Mouse (Mus musculus) limb, embryonic 14.5 days (tissue): ENCODE results near the gene Acat1. TPM values are rescaled to one million over a fixed set of nuclear protein-coding genes. Genes with fewer than 3 reads are reported as not detected.

ENCODE experiments used
- ATAC-seq: fragments of 200-750 bp; cut with Nextera tagmentation; 2 replicates; pipeline ENCODE4 v1.8.0; 2017; ENCODE audit warnings: low read depth, moderate number of reproducible peaks, moderate TSS enrichment; ENCODE audit not compliant: low FRiP score
- DNase-seq: peaks from one replicate; pipeline ENCODE4 v3.0.0-alpha.2; 2015; ENCODE audit warnings: low spot score
- H3K27ac ChIP-seq: fragments of 300-500 bp; sonication (generic); replicated peaks from 2 replicates; pipeline ENCODE4 v1.5.1; 2014; ENCODE audit warnings: low read depth, mild to moderate bottlenecking, low read length, moderate library complexity, mixed read lengths
- H3K27me3 ChIP-seq: fragments of 300-500 bp; sonication (generic); 2 replicates; pipeline ENCODE4 v1.6.1; 2014; ENCODE audit warnings: low read length, mixed read lengths; ENCODE audit not compliant: control insufficient read depth, insufficient read depth
- H3K36me3 ChIP-seq: fragments of 300-500 bp; sonication (generic); 2 replicates; pipeline ENCODE4 v1.6.1; 2014; ENCODE audit warnings: mild to moderate bottlenecking, low read length, moderate library complexity, mixed read lengths; ENCODE audit not compliant: control insufficient read depth, insufficient read depth
- H3K4me1 ChIP-seq: fragments of 300-500 bp; sonication (generic); 2 replicates; pipeline ENCODE4 v1.6.1; 2014; ENCODE audit warnings: antibody characterized with exemption, low read length, mixed read lengths; ENCODE audit not compliant: control insufficient read depth, insufficient read depth
- H3K4me2 ChIP-seq: fragments of 300-500 bp; sonication (generic); replicated peaks from 2 replicates; pipeline ENCODE4 v1.6.1; 2014; ENCODE audit warnings: low read depth, mild to moderate bottlenecking, low read length, moderate library complexity; ENCODE audit not compliant: severe bottlenecking
- H3K4me3 ChIP-seq: fragments of 300-500 bp; sonication (generic); replicated peaks from 2 replicates; pipeline ENCODE4 v1.5.1; 2014; ENCODE audit warnings: low read length
- H3K9ac ChIP-seq: fragments of 300-500 bp; sonication (generic); 2 replicates; pipeline ENCODE4 v1.6.1; 2014; ENCODE audit warnings: mild to moderate bottlenecking, low read depth, low read length, moderate library complexity; ENCODE audit not compliant: severe bottlenecking
- H3K9me3 ChIP-seq: fragments of 300-500 bp; sonication (generic); 2 replicates; pipeline ENCODE4 v1.6.1; 2016; ENCODE audit warnings: low read length; ENCODE audit not compliant: control insufficient read depth
- POLR2A ChIP-seq: fragments of 200-500 bp; IDR thresholded peaks from 2 replicates; pipeline ENCODE4 v1.8.0; 2012; ENCODE audit warnings: inconsistent platforms, mild to moderate bottlenecking, moderate library complexity, borderline replicate concordance; ENCODE audit not compliant: insufficient read depth, insufficient read length; ENCODE audit errors: extremely low read depth
- WGBS: fragments of 180-500 bp; shearing (Covaris S2); extraction: QIAGEN DNeasy Blood & Tissue Kit; methylation state at CpG from one replicate; pipeline ENCODE4 v1.1.7; 2014; 5-methylcytosine and 5-hydroxymethylcytosine counted together
- polyA plus RNA-seq, 2 experiments: library from polyadenylated mRNA; depleted of rRNA in 1 of 2; stranded (reverse) in 1 of 2; unstranded in 1 of 2; fragments of >200 nt; fragmentation: Nextera tagmentation in 1 of 2; extraction: Ambion mirVana in 1 of 2; gene quantifications; 2 replicates each; pipeline versions ENCODE4 v1.2.1 to v1.2.3; 2012 to 2014

Acat1 gene
- polyA plus RNA-seq, 2 experiments, result 105 to 166 TPM

DNA sequence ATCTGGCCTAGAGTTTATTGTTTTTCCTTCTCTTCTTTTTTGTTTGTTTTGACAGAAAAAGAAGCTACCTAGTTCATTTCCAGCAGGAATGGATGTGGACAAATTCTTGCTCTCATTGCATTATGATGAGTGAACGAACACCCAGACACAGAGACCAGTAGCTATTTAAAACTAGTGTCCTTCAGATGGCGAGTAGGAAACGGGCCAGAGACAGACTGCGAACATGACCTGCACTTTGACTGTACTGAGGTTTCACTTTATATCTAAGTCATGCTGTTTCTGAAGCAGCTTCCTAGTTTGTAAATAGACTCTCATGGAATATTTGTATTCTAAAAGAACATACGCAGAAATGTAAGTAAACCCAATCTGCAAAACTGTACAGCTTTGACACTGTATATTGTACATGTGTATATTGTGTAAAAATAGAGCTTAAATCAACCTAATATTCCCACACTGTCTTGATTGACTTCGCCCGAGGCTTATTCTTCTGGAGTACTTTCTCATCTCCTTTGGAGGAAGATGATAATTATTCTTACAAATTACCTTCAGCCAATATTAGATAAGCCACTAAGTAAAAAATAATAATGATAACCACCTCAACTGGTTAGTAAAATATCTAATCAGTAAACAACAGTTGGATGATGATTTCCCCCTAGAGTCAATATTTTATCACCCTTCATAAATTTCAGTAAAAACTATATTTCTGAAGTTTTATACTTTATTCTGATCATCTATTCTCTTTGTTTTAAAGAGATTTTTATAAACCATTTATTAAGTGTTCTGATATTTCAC lies 37.5 kb downstream of the Acat1 start:
- Histone ChIP-seq H3K9me3 (no peaks in the 10 kb centered on the region), H3K36me3 (peaks cover 62% of the 10 kb centered on the region), H3K4me1 (no peaks in the 10 kb centered on the region), H3K4me3 (no peak overlapping the region), H3K27ac (no peak overlapping the region), H3K9ac (no peak overlapping the region), H3K4me2 (no peak overlapping the region), H3K27me3 (no peaks in the 10 kb centered on the region)
- 92% methylated on average over 7 of the region's 7 CpGs for WGBS
- no peak for TF ChIP-seq POLR2A
- ATAC-seq, result no peak
- no peak for DNase-seq

DNA sequence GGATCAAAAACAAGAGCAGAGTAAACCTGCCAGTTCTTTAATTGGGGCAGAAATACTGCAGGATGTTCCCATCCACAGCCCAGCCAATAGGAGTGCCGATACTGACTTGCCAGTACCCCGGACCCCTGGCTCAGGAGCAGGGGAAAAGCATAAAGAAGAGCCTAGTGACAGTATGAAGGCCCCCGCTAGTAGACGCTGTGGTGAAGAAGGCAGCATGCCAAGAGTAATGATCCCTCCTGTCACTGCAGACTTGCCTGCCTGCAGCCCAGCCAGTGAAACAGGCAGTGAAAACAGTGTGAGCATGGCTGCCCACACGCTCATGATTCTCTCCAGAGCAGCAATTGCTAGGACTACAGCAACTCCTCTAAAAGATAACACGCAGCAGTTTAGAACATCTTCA lies 39.5 kb downstream of the Acat1 start:
- TF ChIP-seq POLR2A, result no peak
- H3K9ac ChIP-seq, result no peak overlapping the region
- peaks cover 70% of the 10 kb centered on the region for H3K36me3 ChIP-seq
- H3K4me1 ChIP-seq, result no peaks in the 10 kb centered on the region
- no peak overlapping the region for H3K4me3 ChIP-seq
- H3K4me2 ChIP-seq, result no peak overlapping the region
- H3K9me3 ChIP-seq, result no peaks in the 10 kb centered on the region
- DNase-seq (no peak), ATAC-seq (no peak)
- H3K27me3 ChIP-seq, result no peaks in the 10 kb centered on the region
- no peak overlapping the region for H3K27ac ChIP-seq
- WGBS, result 76% methylated on average over 6 of the region's 6 CpGs

DNA sequence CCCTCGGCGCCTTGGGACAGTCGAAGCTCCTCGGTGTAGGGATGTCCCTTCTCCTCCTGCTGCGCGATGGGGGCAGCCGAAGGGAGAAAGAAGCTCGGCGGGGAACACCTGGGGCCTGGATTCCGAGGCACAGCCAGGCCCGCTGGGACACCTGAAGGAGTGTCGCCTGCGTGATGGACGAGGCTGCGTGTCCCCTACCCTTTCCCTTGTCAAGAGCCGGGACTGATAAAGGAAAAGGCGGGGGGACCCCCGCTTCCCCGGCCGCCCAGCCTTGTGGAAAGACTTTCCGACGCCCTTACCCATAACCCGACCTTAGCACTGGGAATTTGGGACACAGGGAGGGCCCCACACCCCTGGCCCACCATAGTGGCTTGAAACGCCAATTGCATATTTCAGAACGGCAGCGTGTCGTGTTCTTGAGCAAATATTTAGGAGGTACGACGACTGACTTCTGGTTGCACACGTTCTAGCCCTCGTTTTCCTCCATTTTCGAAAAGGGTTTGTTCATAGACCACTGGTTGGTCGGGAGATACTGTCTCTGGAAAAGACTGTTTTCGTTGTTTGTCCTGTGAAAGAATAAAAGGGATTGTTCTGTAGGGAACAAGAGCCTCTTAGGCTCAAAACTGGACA lies 72.7 kb downstream of the Acat1 start:
- peak overlapping the region; percentile 85 for H3K4me3 ChIP-seq
- 2% methylated on average over 31 of the region's 34 CpGs for WGBS
- H3K4me2 ChIP-seq, result peak overlapping the region; percentile 75
- H3K9ac ChIP-seq, result peak overlapping the region; percentile 87
- H3K9me3 ChIP-seq, result no peaks in the 10 kb centered on the region
- no peaks in the 10 kb centered on the region for H3K27me3 ChIP-seq
- peaks cover 8% of the 10 kb centered on the region; the same call in 1 of the 2 replicates for H3K36me3 ChIP-seq
- DNase-seq (peak; percentile 21), ATAC-seq (no peak; the same call in 1 of the 2 replicates)
- TF ChIP-seq POLR2A, result no peak
- peaks cover 11% of the 10 kb centered on the region; the same call in 1 of the 2 replicates for H3K4me1 ChIP-seq
- peak overlapping the region; percentile 91 for H3K27ac ChIP-seq

DNA sequence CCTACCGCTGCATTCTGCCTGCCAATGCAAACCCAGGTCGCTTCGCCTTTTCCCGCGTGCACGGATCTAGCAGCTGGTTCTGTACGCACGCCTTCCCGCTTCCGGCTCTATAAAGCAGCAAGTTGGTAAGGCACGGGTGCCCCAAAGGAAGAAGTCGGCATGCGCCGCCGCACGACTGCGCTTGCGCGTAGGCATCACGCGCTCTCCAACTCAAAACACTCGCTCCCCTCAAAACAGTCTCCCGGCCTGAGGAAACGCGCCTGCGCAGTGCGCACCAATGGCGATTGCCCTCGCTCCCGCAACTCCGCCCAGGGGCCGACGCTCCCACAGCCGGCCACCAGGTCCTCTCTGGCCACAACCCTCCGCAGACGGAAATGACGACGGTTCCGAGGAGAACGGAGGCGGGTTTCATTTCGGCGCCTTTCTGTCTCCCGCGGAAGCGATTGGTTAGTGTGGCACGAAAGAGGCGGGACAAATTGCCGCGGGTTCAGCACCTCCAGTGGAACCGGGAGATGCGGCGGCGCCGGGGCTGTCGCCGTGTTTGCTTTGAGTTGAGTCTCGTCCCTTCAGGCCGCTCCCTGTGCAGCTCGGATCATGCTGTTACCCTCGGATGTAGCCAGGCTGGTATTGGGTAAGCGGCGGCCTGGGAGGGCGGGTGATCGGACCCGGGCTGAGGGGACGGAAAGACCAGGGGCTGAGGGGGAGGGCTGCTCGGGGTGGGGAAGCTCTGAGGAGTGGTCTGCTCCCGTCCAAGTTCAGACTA lies 73.4 kb downstream of the Acat1 start, which contains the start of the genes Atm and Npat:
Atm (minus strand) TSS at position 183 of the 763 bp plus-strand sequence.
Npat (plus strand) TSS at position 490 of the 763 bp plus-strand sequence.
- H3K36me3 ChIP-seq, result peaks cover 12% of the 10 kb centered on the region
- H3K9me3 ChIP-seq, result no peaks in the 10 kb centered on the region
- peak; percentile 99 for ATAC-seq
- 1% methylated on average over 66 of the region's 69 CpGs for WGBS
- peak within 1 kb of the TSS; percentile 87 for H3K9ac ChIP-seq
- DNase-seq, result peak; percentile 99
- H3K4me3 ChIP-seq, result peak within 1 kb of the TSS; percentile 85
- H3K4me1 ChIP-seq, result peaks cover 11% of the 10 kb centered on the region; the same call in 1 of the 2 replicates
- TF ChIP-seq POLR2A, result peak; percentile 92; the same call in 1 of the 2 replicates
- peak within 1 kb of the TSS; percentile 91 for H3K27ac ChIP-seq
- no peaks in the 10 kb centered on the region for H3K27me3 ChIP-seq
- H3K4me2 ChIP-seq, result peak within 1 kb of the TSS; percentile 75
